Mouse (Mus musculus) CH12F3 (cell line): ENCODE results near the gene Aoc3.
"Not testable (repeated sequence)": the region's sequence is repeated elsewhere in the genome, so short reads cannot be mapped to it uniquely, and the experiment has no call there.

Source experiments
- in situ Hi-C: fragments of 300-500 bp; cut with MboI; formaldehyde crosslinking; loops from 2 replicates; pipeline ENCODE4 v1.14.3; 2020; ENCODE audit warnings: low sequenced_read_pairs

Gene Aoc3

GRCm38 (mm10) chr11:101326147-101326546, 4.3 kb upstream of the Aoc3 start:
- in situ Hi-C loops: no loop called here

GRCm38 (mm10) chr11:101327311-101327710, 3.1 kb upstream of the Aoc3 start:
- in situ Hi-C loops: no loop called here

GRCm38 (mm10) chr11:101328941-101329635, 1.3 kb upstream of the Aoc3 start:
- in situ Hi-C loops: no loop called here

GRCm38 (mm10) chr11:101330961-101331360, 556 bp downstream of the Aoc3 start:
- in situ Hi-C loops: not testable (repeated sequence)

- in situ Hi-C loops: no loop called here
Observed at GRCm38 (mm10) chr11:101332537-101332936, 2.1 kb downstream of the Aoc3 start.

- in situ Hi-C loops: no loop called here
Observed at GRCm38 (mm10) chr11:101334023-101334422, 3.6 kb downstream of the Aoc3 start.

GRCm38 (mm10) chr11:101334516-101334915, 4.1 kb downstream of the Aoc3 start:
- in situ Hi-C loops: no loop called here

- in situ Hi-C loops: no loop called here
Observed at GRCm38 (mm10) chr11:101335685-101336084, 5.3 kb downstream of the Aoc3 start.

- in situ Hi-C loops: no loop called here
Observed at GRCm38 (mm10) chr11:101338123-101338760, 7.8 kb downstream of the Aoc3 start.

- in situ Hi-C loops: no loop called here
Observed at GRCm38 (mm10) chr11:101347083-101347775, 16.8 kb downstream of the Aoc3 start.

GRCm38 (mm10) chr11:101348774-101349173, 18.4 kb downstream of the Aoc3 start:
- in situ Hi-C loops: no loop called here

GRCm38 (mm10) chr11:101349216-101349615, 18.8 kb downstream of the Aoc3 start:
- in situ Hi-C loops: no loop called here

- in situ Hi-C loops: no loop called here
Observed at GRCm38 (mm10) chr11:101351100-101351720, 20.8 kb downstream of the Aoc3 start.

- in situ Hi-C loops: no loop called here
Observed at GRCm38 (mm10) chr11:101351721-101352111, 21.3 kb downstream of the Aoc3 start.

GRCm38 (mm10) chr11:101353436-101353835, 23.0 kb downstream of the Aoc3 start:
- in situ Hi-C loops: no loop called here

- in situ Hi-C loops: no loop called here
Observed at GRCm38 (mm10) chr11:101354438-101355010, 24.1 kb downstream of the Aoc3 start.

GRCm38 (mm10) chr11:101355916-101356315, 25.5 kb downstream of the Aoc3 start:
- in situ Hi-C loops: no loop called here

GRCm38 (mm10) chr11:101357505-101358182, 27.2 kb downstream of the Aoc3 start:
- in situ Hi-C loops: no loop called here

- in situ Hi-C loops: no loop called here
Observed at GRCm38 (mm10) chr11:101359776-101360175, 29.4 kb downstream of the Aoc3 start.

- in situ Hi-C loops: no loop called here
Observed at GRCm38 (mm10) chr11:101360651-101361113, 30.3 kb downstream of the Aoc3 start.
